Mouse (Mus musculus): ENCODE results near the gene Armh4. TPM values are rescaled to one million over a fixed set of nuclear protein-coding genes. Genes with fewer than 3 reads are reported as not detected.

Armh4 gene
- total and polyA plus RNA-seq, 3 experiments = not detected

DNA sequence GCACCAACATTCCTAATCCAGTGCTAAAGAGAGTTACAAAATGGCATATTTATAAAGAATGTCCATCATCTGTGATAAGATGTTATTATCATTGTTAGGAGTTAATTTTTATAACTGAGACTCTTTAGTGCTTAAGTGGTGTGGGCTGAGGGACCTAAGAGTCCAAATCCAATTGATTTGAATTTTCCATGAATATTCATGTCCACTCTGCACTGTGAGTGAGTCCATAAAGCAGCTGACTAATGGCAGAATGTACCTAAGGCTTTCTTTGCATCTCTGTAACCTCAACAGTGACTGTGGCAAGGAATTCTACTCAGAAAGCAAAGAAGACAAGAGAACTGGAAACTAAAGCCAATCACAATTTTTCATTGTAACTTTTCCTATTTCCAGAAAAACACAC, 30.6 kb downstream of the Armh4 start:
- H3K9ac ChIP-seq (ENCODE audit: insufficient read depth, low read depth) = no peak overlapping the region
- in situ Hi-C loops (cut with MboI; ENCODE audit: low pct_ligation_motif_present, low pct_unique_long_range_greater_than_20kb, low sequenced_read_pairs) (no loop called here), dilution Hi-C loops (cut with MboI; ENCODE audit: extremely low pct_ligation_motif_present, extremely low pct_unique_long_range_greater_than_20kb, low sequenced_read_pairs) (no loop called here)
- no peaks in the 10 kb centered on the region for H3K27me3 ChIP-seq (replicated peaks)
- peaks cover 5% of the 10 kb centered on the region for H3K9me3 ChIP-seq (replicated peaks; ENCODE audit: low read length)
- no peak for TF ChIP-seq USF2 (conservative IDR thresholded peaks at IDR 0.05; ENCODE audit: low read depth, low read length)
- no peak for TF ChIP-seq JUND (conservative IDR thresholded peaks at IDR 0.05; ENCODE audit: low read depth, low read length)
- TF ChIP-seq PAX5 (IDR thresholded peaks at IDR 0.05; ENCODE audit: low read length) = no peak
- TF ChIP-seq CTCF (conservative IDR thresholded peaks at IDR 0.05 in 1 of 2, IDR thresholded peaks at IDR 0.05 in 1 of 2; ENCODE audit: low read depth in 2 of 2, low read length in 2 of 2) = no peak
- TF ChIP-seq CHD1 (IDR thresholded peaks at IDR 0.05; ENCODE audit: low read depth, low read length) = no peak
- no peak for TF ChIP-seq CHD2 (IDR thresholded peaks at IDR 0.05; ENCODE audit: low read length)
- no peak for TF ChIP-seq GABPA (IDR thresholded peaks at IDR 0.05; ENCODE audit: insufficient replicate concordance, low read depth, low read length)
- TF ChIP-seq MYC (IDR thresholded peaks at IDR 0.05; ENCODE audit: low read depth, low read length) = no peak
- TF ChIP-seq ELF1 (IDR thresholded peaks at IDR 0.05; ENCODE audit: low read depth, low read length) = no peak
- no peak for TF ChIP-seq POLR2A (IDR thresholded peaks at IDR 0.05; ENCODE audit: low read depth, low read length)
- no peak for TF ChIP-seq E2F4 (IDR thresholded peaks at IDR 0.05; ENCODE audit: insufficient replicate concordance, low read depth, low read length)
- no peak for TF ChIP-seq POLR2AphosphoS2 (IDR thresholded peaks at IDR 0.05; ENCODE audit: low read depth, low read length)
- no peak for TF ChIP-seq MEF2A (IDR thresholded peaks at IDR 0.05; ENCODE audit: borderline replicate concordance, low read depth, low read length)
- H3K4me3 ChIP-seq (replicated peaks in 1 of 3; ENCODE audit: low read depth in 2 of 3, low read length in 2 of 3, poor library complexity in 1 of 3) = no peak overlapping the region
- no peaks in the 10 kb centered on the region for H3K4me1 ChIP-seq (ENCODE audit: control insufficient read depth in 1 of 2, insufficient read depth in 2 of 2)
- no peak overlapping the region for H3K27ac ChIP-seq (ENCODE audit: insufficient read depth, low read depth)
- no peaks in the 10 kb centered on the region for H3K36me3 ChIP-seq (replicated peaks in 1 of 2; ENCODE audit: control insufficient read depth in 1 of 2, insufficient read depth in 1 of 2, low read length in 1 of 2)
- no peak for DNase-seq (ENCODE audit: extremely low read depth)
- H3K79me2 ChIP-seq (replicated peaks; ENCODE audit: control insufficient read depth, extremely low read depth, insufficient read depth, poor library complexity, severe bottlenecking) = no peaks in the 10 kb centered on the region
- no peak overlapping the region for H3K4me2 ChIP-seq (ENCODE audit: insufficient read depth, low read depth, poor library complexity, severe bottlenecking)

DNA sequence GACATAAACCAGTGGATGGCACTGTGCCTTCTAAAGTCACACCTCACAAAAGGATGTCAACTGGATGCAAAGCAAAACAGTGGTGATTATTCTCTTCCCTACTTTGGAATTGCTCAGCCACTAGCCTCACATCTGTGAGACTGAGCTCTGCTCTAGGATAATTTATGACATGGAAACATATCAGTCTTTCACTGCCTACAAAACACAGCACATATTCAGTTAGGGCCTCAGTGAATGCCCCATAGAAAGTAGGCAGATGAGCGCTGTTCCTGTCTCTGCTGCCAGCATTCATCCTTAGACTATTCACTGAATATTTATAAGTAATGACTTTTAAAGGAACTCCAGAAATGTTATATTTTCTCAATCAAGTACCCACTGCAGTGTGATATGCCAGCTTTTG, 37.3 kb downstream of the Armh4 start:
- DNase-seq (ENCODE audit: extremely low read depth) = no peak
- Histone ChIP-seq H3K4me3 (replicated peaks in 1 of 3; ENCODE audit: low read depth in 2 of 3, low read length in 2 of 3, poor library complexity in 1 of 3) (no peak overlapping the region), H3K9me3 (replicated peaks; ENCODE audit: low read length) (no peaks in the 10 kb centered on the region), H3K27me3 (replicated peaks) (no peaks in the 10 kb centered on the region), H3K4me2 (ENCODE audit: insufficient read depth, low read depth, poor library complexity, severe bottlenecking) (no peak overlapping the region), H3K79me2 (replicated peaks; ENCODE audit: control insufficient read depth, extremely low read depth, insufficient read depth, poor library complexity, severe bottlenecking) (no peaks in the 10 kb centered on the region), H3K36me3 (replicated peaks in 1 of 2; ENCODE audit: control insufficient read depth in 1 of 2, insufficient read depth in 1 of 2, low read length in 1 of 2) (no peaks in the 10 kb centered on the region), H3K4me1 (ENCODE audit: control insufficient read depth in 1 of 2, insufficient read depth in 2 of 2) (no peaks in the 10 kb centered on the region), H3K9ac (ENCODE audit: insufficient read depth, low read depth) (no peak overlapping the region), H3K27ac (ENCODE audit: insufficient read depth, low read depth) (no peak overlapping the region)
- dilution Hi-C loops (cut with MboI; ENCODE audit: extremely low pct_ligation_motif_present, extremely low pct_unique_long_range_greater_than_20kb, low sequenced_read_pairs) (no loop called here), in situ Hi-C loops (cut with MboI; ENCODE audit: low pct_ligation_motif_present, low pct_unique_long_range_greater_than_20kb, low sequenced_read_pairs) (loop anchor here (25.0 kb wide), 1 partner anchor 509 kb away; the partner anchor contains the start of gene ccdc198)
- TF ChIP-seq ZNF384 (IDR thresholded peaks at IDR 0.05; ENCODE audit: low read depth, low read length) = no peak
- no peak for TF ChIP-seq ZMIZ1 (IDR thresholded peaks at IDR 0.05; ENCODE audit: low read depth, low read length)
- TF ChIP-seq PAX5 (IDR thresholded peaks at IDR 0.05; ENCODE audit: low read length) = no peak

All from CH12.LX (cell line).